Mouse (Mus musculus) Patski (cell line): ENCODE results near the gene Tubgcp3. TPM values are rescaled to one million over a fixed set of nuclear protein-coding genes. Genes with fewer than 3 reads are reported as not detected.
"Not testable (repeated sequence)": the region's sequence is repeated elsewhere in the genome, so short reads cannot be mapped to it uniquely, and the experiment has no call there.

ENCODE experiments used
- ATAC-seq: fragments of 100-300 bp; one replicate; pipeline ENCODE4 v1.8.0; 2021
- CTCF ChIA-PET: fragments of 350-600 bp; sonication (Branson Sonifier 250); formaldehyde crosslinking; loops from one replicate; lab custom pipeline; 2022; ENCODE audit warnings: inconsistent platforms; lab: Charles Lee
- POLR2A ChIA-PET: fragments of 350-600 bp; sonication (Branson Sonifier 250); formaldehyde crosslinking; loops from one replicate; lab custom pipeline; 2022; ENCODE audit warnings: antibody characterized with exemption, inconsistent platforms; lab: Charles Lee
- DNase-seq: peaks from one replicate; pipeline ENCODE4 v3.0.0-alpha.2; 2011; ENCODE audit warnings: low read depth, low spot score
- H3K27me3 ChIP-seq: fragments of 371-371 bp; one replicate; pipeline ENCODE4 v1.5.1; 2021
- CTCF ChIP-seq: fragments of 100-300 bp; IDR thresholded peaks from one replicate; pipeline ENCODE4 v1.5.1; 2021
- in situ Hi-C: fragments of 300-500 bp; cut with MboI; formaldehyde crosslinking; loops from 3 replicates; pipeline ENCODE4 v1.11.1; 2018; ENCODE audit warnings: low pct_unique_long_range_greater_than_20kb, mixed read lengths
- polyA plus RNA-seq: library from polyadenylated mRNA; unstranded; gene quantifications from one replicate; pipeline ENCODE4 v1.2.3, GENCODE M21; 2021

Gene Tubgcp3
- polyA plus RNA-seq, 1 experiment from 2014 or later = 41.7 TPM

- in situ Hi-C loops = loop anchor here (5.0 kb wide), 2 partner anchors 38 to 67 kb away; partner anchors contain the start of gene Spaca7
- TF ChIP-seq CTCF = no peak
- H3K27me3 ChIP-seq = no peaks in the 10 kb centered on the region
- ATAC-seq = peak; percentile 71
- no peak for DNase-seq
- ChIA-PET CTCF (interaction anchor here (1.2 to 1.8 kb wide), 2 partner anchors 12 to 70 kb away, joined by 3 to 5 read pairs; no protein-coding TSS in a partner anchor), POLR2A (no interaction called here)
These were observed 62.1 kb downstream of the Tubgcp3 start for GRCm38 (mm10) chr8:12609752-12610449.

GRCm38 (mm10) chr8:12608810-12609209 is 63.2 kb downstream of the Tubgcp3 start:
- no peaks in the 10 kb centered on the region for H3K27me3 ChIP-seq
- ChIA-PET CTCF (interaction anchor here (1.2 to 1.7 kb wide), 2 partner anchors 10 to 15 kb away, joined by 4 to 5 read pairs; no protein-coding TSS in a partner anchor), POLR2A (no interaction called here)
- TF ChIP-seq CTCF = no peak
- in situ Hi-C loops = loop anchor here (5.0 kb wide), 2 partner anchors 37 to 68 kb away; partner anchors contain the start of gene Spaca7
- ATAC-seq (no peak), DNase-seq (no peak)

DNA sequence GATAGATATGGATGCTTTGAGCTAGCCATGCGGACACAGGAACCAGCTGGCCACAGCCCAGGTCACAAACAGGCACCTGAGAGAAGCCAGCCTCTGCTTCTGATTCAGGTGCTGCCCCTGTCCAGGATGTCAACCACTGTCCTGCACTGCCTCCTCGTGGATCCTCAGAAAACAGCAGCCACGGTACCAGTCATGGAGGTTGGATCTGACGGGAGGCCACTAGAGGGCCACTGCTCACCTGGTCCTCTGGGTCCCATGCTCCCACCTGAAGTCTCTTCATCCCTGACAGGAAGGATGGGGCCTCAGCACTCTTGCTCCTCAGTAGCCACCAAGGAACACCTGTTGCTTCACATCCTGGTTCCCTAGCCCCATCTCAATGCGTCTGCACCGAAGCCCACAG is 64.8 kb downstream of the Tubgcp3 start:
- peak; percentile 24 for ATAC-seq
- DNase-seq = no peak
- ChIA-PET CTCF (interaction anchor here (1.3 to 1.7 kb wide), 3 partner anchors 16 to 650 kb away, joined by 3 to 4 read pairs (median 3); no protein-coding TSS in a partner anchor), POLR2A (no interaction called here)
- in situ Hi-C loops = loop anchor here (5.0 kb wide), 2 partner anchors 35 to 70 kb away; partner anchors contain the start of gene Spaca7
- TF ChIP-seq CTCF = peak; percentile 96
- H3K27me3 ChIP-seq = no peaks in the 10 kb centered on the region

GRCm38 (mm10) chr8:12583785-12584184 is 88.3 kb downstream of the Tubgcp3 start:
- ChIA-PET POLR2A (no interaction called here), CTCF (no interaction called here)
- ATAC-seq (no peak), DNase-seq (no peak)
- no peak for TF ChIP-seq CTCF
- H3K27me3 ChIP-seq = no peaks in the 10 kb centered on the region
- in situ Hi-C loops = no loop called here

- POLR2A ChIA-PET, DNase-seq, H3K27me3 ChIP-seq, ATAC-seq, in situ Hi-C loops: not testable (repeated sequence)
- CTCF ChIA-PET = interaction anchor here (1.1 to 1.5 kb wide), 3 partner anchors 9 to 59 kb away, joined by 3 to 4 read pairs (median 3); no protein-coding TSS in a partner anchor
These were observed 92.6 kb downstream of the Tubgcp3 start for GRCm38 (mm10) chr8:12579339-12579999.

- POLR2A ChIA-PET = no interaction called here
- no peak for ATAC-seq
- CTCF ChIA-PET = interaction anchor here (0.7 to 1.0 kb wide), 2 partner anchors 28 to 634 kb away, joined by 3 to 4 read pairs; no protein-coding TSS in a partner anchor
- in situ Hi-C loops = no loop called here
- no peaks in the 10 kb centered on the region for H3K27me3 ChIP-seq
- TF ChIP-seq CTCF = no peak
- DNase-seq = no peak
These were observed 95.3 kb downstream of the Tubgcp3 start for GRCm38 (mm10) chr8:12576739-12577138.

DNA sequence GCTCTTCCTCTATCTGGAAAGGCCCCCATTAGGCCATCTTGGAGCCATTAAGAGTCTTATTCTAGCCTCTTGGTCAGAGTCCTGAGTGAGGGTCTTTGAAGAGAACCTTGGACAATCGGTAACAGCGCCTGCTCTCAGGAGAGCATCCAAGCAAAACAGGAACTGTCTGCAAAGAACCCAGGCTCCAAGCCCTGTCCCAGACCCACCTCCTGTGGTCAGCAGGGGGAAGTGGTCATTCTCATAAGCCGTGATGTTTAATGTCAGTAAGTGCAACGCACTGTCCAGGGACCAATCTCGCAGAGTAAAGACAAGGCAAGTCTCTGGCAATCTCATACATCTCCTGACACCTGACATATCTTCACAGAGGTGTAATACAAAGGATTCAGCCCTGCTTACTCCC is 96.0 kb downstream of the Tubgcp3 start:
- ChIA-PET POLR2A (no interaction called here), CTCF (interaction anchor here (0.7 kb wide), 1 partner anchor 28 kb away, joined by 4 read pairs; no protein-coding TSS in a partner anchor)
- no peak for TF ChIP-seq CTCF
- H3K27me3 ChIP-seq = no peaks in the 10 kb centered on the region
- DNase-seq = no peak
- in situ Hi-C loops = no loop called here
- ATAC-seq = no peak

DNA sequence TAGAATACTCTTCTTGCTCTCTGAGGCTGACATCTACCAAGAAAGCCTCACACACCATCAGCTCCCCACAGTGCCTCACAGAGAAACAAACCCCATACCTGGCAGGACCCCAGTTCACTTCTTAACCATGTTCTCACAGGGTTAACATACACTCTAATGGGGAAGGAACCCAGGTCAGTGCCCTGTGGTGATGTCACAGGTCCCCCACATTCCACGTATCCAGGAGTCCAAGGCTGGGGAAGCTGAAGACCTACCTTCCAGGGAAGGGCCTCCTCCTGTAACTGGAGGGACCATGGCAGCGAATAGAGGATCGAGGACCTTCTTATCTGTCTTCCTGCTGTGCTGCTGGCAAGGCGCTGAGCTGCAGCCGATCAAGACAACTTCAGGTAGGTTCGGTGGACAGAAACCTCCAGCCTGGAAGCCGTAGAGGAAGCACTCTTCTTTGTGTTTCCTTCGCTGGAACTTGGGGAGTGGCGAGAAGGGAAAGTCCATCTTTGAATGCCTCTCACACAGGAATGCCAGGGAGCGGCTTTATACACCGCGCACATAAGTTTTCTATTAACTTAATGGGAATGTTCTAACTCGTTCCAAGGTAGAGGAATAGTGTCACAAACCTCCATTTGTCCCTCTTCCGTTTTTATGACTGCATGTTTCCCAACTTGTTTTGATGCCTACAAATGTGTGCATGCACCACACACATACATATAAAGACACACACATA is 99.1 kb downstream of the Tubgcp3 start, which contains the start of gene Spaca7:
Gene Spaca7, plus strand, starts transcription at position 216 of the 721 bp plus-strand sequence.
- TF ChIP-seq CTCF = no peak
- ChIA-PET POLR2A (no interaction called here), CTCF (interaction anchor here (1.8 kb wide), 1 partner anchor 8 kb away, joined by 4 read pairs; no protein-coding TSS in a partner anchor)
- H3K27me3 ChIP-seq = peaks cover 5% of the 10 kb centered on the region
- peak; percentile 31 for ATAC-seq
- in situ Hi-C loops = loop anchor here (5.0 kb wide), 1 partner anchor 34 kb away; no protein-coding TSS in a partner anchor
- no peak for DNase-seq

DNA sequence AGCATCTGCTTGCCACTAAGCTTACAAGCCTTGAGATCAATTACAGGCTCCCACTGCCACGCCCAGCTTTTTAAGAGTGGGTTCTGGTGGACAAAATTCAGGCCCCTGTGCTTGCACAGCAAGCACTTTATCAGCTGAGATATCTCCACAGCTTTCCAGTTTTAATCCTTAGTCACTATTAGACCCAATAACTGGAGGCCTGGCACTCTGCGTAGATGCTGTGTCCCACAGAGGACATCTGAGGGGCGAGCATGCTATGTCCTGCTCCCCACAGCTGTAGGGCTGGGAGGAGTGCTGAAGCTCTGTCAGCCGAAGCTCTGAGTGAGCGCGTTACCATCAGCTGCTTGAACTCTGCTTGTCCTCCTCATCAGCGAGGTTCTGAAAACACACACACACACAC is 105.5 kb downstream of the Tubgcp3 start:
- CTCF ChIA-PET = interaction anchor here (2.1 kb wide), 1 partner anchor 27 kb away, joined by 4 read pairs; no protein-coding TSS in a partner anchor
- DNase-seq = no peak
- in situ Hi-C loops = loop anchor here (10.0 kb wide), 1 partner anchor 612 kb away; no protein-coding TSS in a partner anchor
- no peak for ATAC-seq
- TF ChIP-seq CTCF = no peak
- peaks cover 13% of the 10 kb centered on the region for H3K27me3 ChIP-seq
- POLR2A ChIA-PET = no interaction called here

- ATAC-seq (no peak), DNase-seq (no peak)
- in situ Hi-C loops = loop anchor here (10.0 kb wide), 1 partner anchor 611 kb away; no protein-coding TSS in a partner anchor
- ChIA-PET CTCF (interaction anchor here (1.1 to 2.6 kb wide), 2 partner anchors 8 to 566 kb away, joined by 4 to 8 read pairs; partner anchors contain the start of gene Spaca7), POLR2A (no interaction called here)
- H3K27me3 ChIP-seq = peaks cover 13% of the 10 kb centered on the region
- no peak for TF ChIP-seq CTCF
These were observed 106.6 kb downstream of the Tubgcp3 start for GRCm38 (mm10) chr8:12565488-12565887.
